Mouse (Mus musculus): ENCODE data around the gene 6330409D20Rik. TPM values are rescaled to one million over a fixed set of nuclear protein-coding genes. Genes with fewer than 3 reads are reported as not detected.

The 6330409D20Rik gene
- polyA plus RNA-seq, 1 experiment from 2014 or later: 3.5 TPM

DNA sequence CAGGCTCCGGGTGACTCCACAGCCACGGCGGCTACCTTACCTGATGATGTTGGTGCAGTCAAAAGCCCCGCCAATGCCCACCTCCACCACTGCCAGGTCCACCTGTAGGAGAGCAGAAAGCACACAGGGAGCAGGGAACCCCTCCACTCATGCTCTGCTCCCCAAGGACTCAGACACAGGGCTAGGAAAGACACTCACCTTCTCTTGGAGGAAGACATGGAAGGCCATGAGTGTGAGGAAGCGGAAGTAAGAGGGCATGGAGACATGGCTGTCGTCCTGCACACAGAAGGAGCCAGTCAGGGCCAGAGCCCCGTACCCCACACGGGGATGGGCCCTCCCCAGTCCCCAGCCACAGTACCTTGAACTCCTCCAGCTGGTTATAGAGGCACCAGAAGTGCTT lies 53.3 kb downstream of the 6330409D20Rik start:
- Histone ChIP-seq H3K9ac (no peak overlapping the region), H3K27me3 (no peaks in the 10 kb centered on the region), H3K4me1 (replicated peaks) (peaks cover 15% of the 10 kb centered on the region), H3K4me2 (no peak overlapping the region), H3K27ac (replicated peaks) (no peak overlapping the region), H3K36me3 (peaks cover 31% of the 10 kb centered on the region), H3K4me3 (no peak overlapping the region), H3K9me3 (no peaks in the 10 kb centered on the region)
- 93% methylated on average over 8 of the region's 8 CpGs for WGBS
- no peak for ATAC-seq (ENCODE audit: low FRiP score, low read depth)

DNA sequence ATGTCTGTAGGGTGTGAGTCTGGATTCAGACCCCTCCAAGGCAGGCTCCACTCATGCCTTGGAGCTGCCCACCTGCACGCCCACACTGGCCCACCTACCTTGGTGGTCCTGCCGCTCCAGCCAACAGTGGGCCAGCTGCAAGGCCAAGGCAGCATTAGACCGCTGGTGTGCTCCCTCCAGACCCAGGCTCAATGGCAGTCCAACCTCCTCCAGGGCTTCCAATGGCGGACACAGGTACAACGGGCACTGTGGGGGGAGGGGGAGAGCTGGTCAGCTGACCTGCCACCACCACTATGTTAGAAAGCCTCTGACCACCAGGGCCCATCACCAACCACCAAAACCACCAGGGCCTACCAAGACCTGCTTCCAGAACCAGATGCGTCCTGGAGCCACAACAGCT lies 54.2 kb downstream of the 6330409D20Rik start:
- H3K36me3 ChIP-seq: peaks cover 35% of the 10 kb centered on the region

DNA sequence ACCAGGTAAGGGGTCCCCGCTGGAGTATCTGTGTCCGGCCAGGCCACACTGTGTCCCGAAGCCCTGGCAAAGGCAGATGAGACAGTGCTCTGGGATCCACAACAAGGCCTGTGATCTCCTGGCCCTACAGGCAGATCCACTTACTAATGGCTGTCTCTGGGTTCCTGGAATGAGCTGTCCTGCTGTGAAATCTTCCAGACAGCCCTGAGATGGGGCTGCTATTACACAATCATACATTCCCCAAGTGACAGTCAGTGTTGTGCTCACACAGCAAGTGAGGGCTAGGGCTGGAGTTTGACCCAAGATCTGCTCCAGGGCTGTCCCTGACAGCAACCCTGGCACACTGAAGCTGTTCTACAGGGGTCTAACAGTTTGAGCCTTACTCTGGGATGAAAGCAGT lies 55.0 kb downstream of the 6330409D20Rik start:
- no peak overlapping the region for H3K4me3 ChIP-seq
- no peak for ATAC-seq (ENCODE audit: low FRiP score, low read depth)
- no peak overlapping the region for H3K27ac ChIP-seq (replicated peaks)
- H3K27me3 ChIP-seq: no peaks in the 10 kb centered on the region
- H3K36me3 ChIP-seq: peaks cover 35% of the 10 kb centered on the region
- H3K9ac ChIP-seq: no peak overlapping the region
- 94% methylated on average over 3 of the region's 3 CpGs for WGBS
- H3K4me2 ChIP-seq: no peak overlapping the region
- 0 out of 2 replicates have a peak, but pooled peaks cover 3% of the 10 kb centered on the region for H3K4me1 ChIP-seq (replicated peaks)
- H3K9me3 ChIP-seq: no peaks in the 10 kb centered on the region

More for the DNA sequence above, 54.2 kb downstream of the 6330409D20Rik start:
- Histone ChIP-seq H3K27me3 (no peaks in the 10 kb centered on the region), H3K9ac (no peak overlapping the region), H3K9me3 (no peaks in the 10 kb centered on the region), H3K4me2 (no peak overlapping the region), H3K4me3 (no peak overlapping the region), H3K4me1 (replicated peaks) (0 out of 2 replicates have a peak, but pooled peaks cover 9% of the 10 kb centered on the region), H3K27ac (replicated peaks) (no peak overlapping the region)
- WGBS: 94% methylated on average over 6 of the region's 6 CpGs
- no peak for ATAC-seq (ENCODE audit: low FRiP score, low read depth)

DNA sequence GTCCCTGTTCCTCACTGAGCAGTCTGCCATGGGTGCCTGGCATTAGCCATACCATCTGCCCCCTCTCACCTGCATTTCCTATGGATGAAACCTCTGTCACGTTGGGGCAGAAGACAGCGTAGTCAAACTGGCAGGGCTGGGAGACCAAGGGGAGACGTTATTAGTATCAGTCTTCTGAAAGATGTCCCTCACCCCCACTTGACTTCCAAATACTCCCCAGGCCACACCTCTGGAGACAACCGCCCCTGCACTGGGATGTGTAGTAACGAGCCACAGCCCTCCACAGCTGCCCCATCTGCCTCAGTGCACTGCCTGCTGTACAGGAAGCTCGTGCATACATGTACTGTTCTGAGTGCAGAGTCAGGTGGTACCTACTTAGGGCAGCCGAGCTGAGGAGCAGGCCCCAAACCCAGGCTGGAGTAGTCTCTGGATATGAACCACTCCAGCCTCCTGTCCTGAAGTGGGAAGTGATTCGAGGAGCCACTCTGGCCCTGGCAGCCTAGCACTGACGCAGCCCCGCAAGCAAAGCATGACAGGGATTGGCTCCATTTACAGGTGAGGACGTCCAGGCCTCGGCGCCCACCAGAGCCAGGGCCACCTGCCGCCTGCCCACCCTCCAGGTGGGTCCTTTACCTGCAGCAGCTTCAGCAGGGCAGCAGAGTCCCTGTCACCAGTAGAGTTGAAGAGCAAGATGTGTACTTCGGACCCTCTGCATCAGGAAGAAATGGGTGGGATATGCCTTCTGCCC lies 56.0 kb downstream of the 6330409D20Rik start:
- ATAC-seq (ENCODE audit: low FRiP score, low read depth): no peak
- H3K4me1 ChIP-seq (replicated peaks): peaks cover 8% of the 10 kb centered on the region
- no peaks in the 10 kb centered on the region for H3K9me3 ChIP-seq
- peaks cover 35% of the 10 kb centered on the region for H3K36me3 ChIP-seq
- no peak overlapping the region for H3K27ac ChIP-seq (replicated peaks)
- H3K9ac ChIP-seq: no peak overlapping the region
- no peak overlapping the region for H3K4me2 ChIP-seq
- no peaks in the 10 kb centered on the region for H3K27me3 ChIP-seq
- 93% methylated on average over 15 of the region's 15 CpGs for WGBS
- H3K4me3 ChIP-seq: no peak overlapping the region

DNA sequence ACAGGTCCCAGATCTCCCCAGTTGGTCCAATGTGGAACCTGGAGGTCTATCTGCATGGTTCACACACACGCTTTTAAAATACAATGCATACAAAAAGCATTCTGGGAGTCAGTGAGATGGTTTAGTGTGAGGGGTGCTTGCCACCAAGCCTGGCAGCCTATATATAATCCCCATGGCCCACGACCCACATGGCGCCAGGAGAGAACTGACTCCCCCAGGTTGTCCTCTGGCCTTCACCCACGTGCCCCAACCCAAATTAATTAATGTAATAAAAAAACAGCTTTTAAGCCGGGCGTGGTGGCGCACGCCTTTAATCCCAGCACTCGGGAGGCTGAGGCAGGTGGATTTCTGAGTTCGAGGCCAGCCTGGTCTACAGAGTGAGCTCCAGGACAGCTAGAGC lies 57.1 kb downstream of the 6330409D20Rik start:
- no peak overlapping the region for H3K27ac ChIP-seq (replicated peaks)
- H3K9ac ChIP-seq: no peak overlapping the region
- H3K4me1 ChIP-seq (replicated peaks): peaks cover 6% of the 10 kb centered on the region
- peaks cover 35% of the 10 kb centered on the region for H3K36me3 ChIP-seq
- ATAC-seq (ENCODE audit: low FRiP score, low read depth): no peak
- H3K27me3 ChIP-seq: no peaks in the 10 kb centered on the region
- H3K4me3 ChIP-seq: no peak overlapping the region
- no peak overlapping the region for H3K4me2 ChIP-seq
- 94% methylated on average over 10 of the region's 10 CpGs for WGBS
- H3K9me3 ChIP-seq: no peaks in the 10 kb centered on the region

DNA sequence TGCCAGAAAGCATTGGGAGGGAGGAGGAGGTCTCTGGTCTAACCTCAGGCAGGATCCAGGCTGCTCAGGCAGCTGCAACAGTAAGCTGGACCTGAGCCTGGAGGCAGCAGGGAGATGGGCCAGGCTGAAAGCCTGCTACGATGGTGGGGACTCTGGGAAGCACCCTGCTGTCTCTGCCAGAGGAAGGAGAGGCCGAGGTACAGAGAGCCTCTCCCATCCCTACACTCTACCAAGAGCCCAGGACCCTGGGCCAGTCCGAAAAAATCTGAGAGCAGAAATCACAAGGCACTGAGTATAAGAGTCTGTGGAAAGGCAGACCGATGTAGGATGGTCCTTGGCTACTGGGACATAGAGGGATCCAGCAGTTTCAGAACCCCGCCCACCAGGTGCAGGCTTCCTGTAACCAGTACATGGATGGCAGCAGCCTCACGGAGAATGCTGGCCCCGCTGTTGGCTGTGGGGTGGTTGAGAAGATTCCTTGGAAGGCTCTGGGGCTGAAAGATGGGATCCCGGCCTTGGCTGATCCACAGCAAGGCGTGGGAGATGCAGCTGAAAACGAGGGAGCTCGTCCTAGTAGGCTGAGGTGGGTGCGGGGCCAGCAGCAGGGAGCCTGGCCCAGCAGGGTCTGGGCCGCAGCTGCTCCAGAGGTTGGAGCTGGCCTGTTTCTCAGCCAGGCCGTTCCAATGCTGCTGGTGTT lies 57.9 kb downstream of the 6330409D20Rik start:
- H3K4me1 ChIP-seq (replicated peaks): peaks cover 6% of the 10 kb centered on the region
- H3K9me3 ChIP-seq: no peaks in the 10 kb centered on the region
- ATAC-seq (ENCODE audit: low FRiP score, low read depth): no peak
- no peak overlapping the region for H3K4me2 ChIP-seq
- 80% methylated on average over 14 of the region's 14 CpGs for WGBS
- no peak overlapping the region for H3K9ac ChIP-seq
- no peak overlapping the region for H3K4me3 ChIP-seq
- no peaks in the 10 kb centered on the region for H3K27me3 ChIP-seq
- peaks cover 35% of the 10 kb centered on the region for H3K36me3 ChIP-seq
- no peak overlapping the region for H3K27ac ChIP-seq (replicated peaks)

MicroRNAs within 50 kb of the gene (microRNA counts, 519-probe panel; counts per million panel counts)
- microRNA mmu-miR-2861: 2,025 counts per million, percentile 18 among the panel's probes with 10 or more counts

Small RNA genes lying within 50 kb of the gene (microRNA-seq; reads per million reads assigned to microRNA genes)
- not detected for gene Mir2861
- not detected for gene Mir3960
- gene Mir8093: not detected

Other genes starting within 250 kb of the 6330409D20Rik start
- 7.5 and 9.5 TPM in 2 replicates for gene Fam102a, start 205.7 kb downstream of the 6330409D20Rik start, polyA plus RNA-seq (2015; fragmentation: Nextera tagmentation; extraction: Ambion mirVana)
- 138 and 140 TPM in 2 replicates for gene Dpm2, start 170.2 kb downstream of the 6330409D20Rik start, polyA plus RNA-seq (2015; fragmentation: Nextera tagmentation; extraction: Ambion mirVana)
- 11.9 and 15.3 TPM in 2 replicates for gene Pip5kl1, start 166.2 kb downstream of the 6330409D20Rik start, polyA plus RNA-seq (2015; fragmentation: Nextera tagmentation; extraction: Ambion mirVana)
- gene 9430097D07Rik, start 165.3 kb downstream of the 6330409D20Rik start, polyA plus RNA-seq (2015; fragmentation: Nextera tagmentation; extraction: Ambion mirVana): 0.79 and 0.87 TPM in 2 replicates
- 41.2 and 41.9 TPM in 2 replicates for gene St6galnac4, start 153.9 kb downstream of the 6330409D20Rik start, polyA plus RNA-seq (2015; fragmentation: Nextera tagmentation; extraction: Ambion mirVana)
- gene St6galnac6, start 141.3 kb downstream of the 6330409D20Rik start, polyA plus RNA-seq (2015; fragmentation: Nextera tagmentation; extraction: Ambion mirVana): 24.1 and 27.7 TPM in 2 replicates
- 89.0 and 95.9 TPM in 2 replicates for gene Ak1, start 119.3 kb downstream of the 6330409D20Rik start, polyA plus RNA-seq (2015; fragmentation: Nextera tagmentation; extraction: Ambion mirVana)
- gene Eng, start 94.4 kb downstream of the 6330409D20Rik start, polyA plus RNA-seq (2015; fragmentation: Nextera tagmentation; extraction: Ambion mirVana): 29.2 and 33.9 TPM in 2 replicates
- 20.4 and 22.7 TPM in 2 replicates for gene Fpgs, start 36.9 kb downstream of the 6330409D20Rik start, polyA plus RNA-seq (2015; fragmentation: Nextera tagmentation; extraction: Ambion mirVana)
- 69.0 and 73.4 TPM in 2 replicates for gene Cdk9, start 27.9 kb downstream of the 6330409D20Rik start, polyA plus RNA-seq (2015; fragmentation: Nextera tagmentation; extraction: Ambion mirVana)
- 50.1 and 53.3 TPM in 2 replicates for gene Sh2d3c, start 20.0 kb downstream of the 6330409D20Rik start, polyA plus RNA-seq (2015; fragmentation: Nextera tagmentation; extraction: Ambion mirVana)
- 50.3 and 53.3 TPM in 2 replicates for gene Tor2a, start 16.2 kb upstream of the 6330409D20Rik start, polyA plus RNA-seq (2015; fragmentation: Nextera tagmentation; extraction: Ambion mirVana)
- 0.59 and 0.62 TPM in 2 replicates for gene Ttc16, start 34.6 kb upstream of the 6330409D20Rik start, polyA plus RNA-seq (2015; fragmentation: Nextera tagmentation; extraction: Ambion mirVana)
- 4.3 and 5.0 TPM in 2 replicates for gene Ptrh1, start 34.8 kb upstream of the 6330409D20Rik start, polyA plus RNA-seq (2015; fragmentation: Nextera tagmentation; extraction: Ambion mirVana)
- 1.3 and 2.0 TPM in 2 replicates for gene Cfap157, start 43.4 kb upstream of the 6330409D20Rik start, polyA plus RNA-seq (2015; fragmentation: Nextera tagmentation; extraction: Ambion mirVana)
- gene Stxbp1, start 106.2 kb upstream of the 6330409D20Rik start, polyA plus RNA-seq (2015; fragmentation: Nextera tagmentation; extraction: Ambion mirVana): 296 and 323 TPM in 2 replicates
- 33.5 and 33.9 TPM in 2 replicates for gene Fam129b, start 135.1 kb upstream of the 6330409D20Rik start, polyA plus RNA-seq (2015; fragmentation: Nextera tagmentation; extraction: Ambion mirVana)
- gene Rpl12, start 220.5 kb upstream of the 6330409D20Rik start, polyA plus RNA-seq (2015; fragmentation: Nextera tagmentation; extraction: Ambion mirVana): 94.0 and 104 TPM in 2 replicates
- gene Lrsam1, start 220.6 kb upstream of the 6330409D20Rik start, polyA plus RNA-seq (2015; fragmentation: Nextera tagmentation; extraction: Ambion mirVana): 22.6 and 25.2 TPM in 2 replicates
- gene Slc2a8, start 241.1 kb upstream of the 6330409D20Rik start, polyA plus RNA-seq (2015; fragmentation: Nextera tagmentation; extraction: Ambion mirVana): 19.8 and 24.5 TPM in 2 replicates

Measured in hindbrain, embryonic 15.5 days (tissue).